Mouse (Mus musculus) forebrain, embryonic 10.5 days (tissue): ENCODE measurements around the gene Churc1. TPM values are rescaled to one million over a fixed set of nuclear protein-coding genes. Genes with fewer than 3 reads are reported as not detected.

Experiments used
- DNase-seq: peaks from one replicate; pipeline ENCODE4 v3.0.0-alpha.2; 2017; ENCODE audit warnings: low spot score; ENCODE audit errors: extremely low spot score
- H3K27ac ChIP-seq: fragments of 300-500 bp; sonication (generic); 2 replicates; pipeline ENCODE4 v1.5.1; 2016; ENCODE audit warnings: mild to moderate bottlenecking
- H3K27me3 ChIP-seq: fragments of 300-500 bp; sonication (generic); 2 replicates; pipeline ENCODE4 v1.6.1; 2016; ENCODE audit warnings: mild to moderate bottlenecking; ENCODE audit not compliant: poor library complexity, severe bottlenecking
- H3K36me3 ChIP-seq: fragments of 300-500 bp; sonication (generic); replicated peaks from 2 replicates; pipeline ENCODE4 v1.6.1; 2016; ENCODE audit warnings: mild to moderate bottlenecking, moderate library complexity
- H3K4me1 ChIP-seq: fragments of 300-500 bp; sonication (generic); 2 replicates; pipeline ENCODE4 v1.6.1; 2016
- H3K4me3 ChIP-seq: fragments of 300-500 bp; sonication (generic); 2 replicates; pipeline ENCODE4 v1.5.1; 2016; ENCODE audit warnings: mild to moderate bottlenecking, moderate library complexity
- H3K9me3 ChIP-seq: fragments of 300-500 bp; sonication (generic); 2 replicates; pipeline ENCODE4 v1.6.1; 2016; ENCODE audit warnings: mild to moderate bottlenecking, moderate library complexity
- WGBS: fragments of 180-500 bp; shearing (Covaris S2); methylation state at CpG from one replicate; pipeline ENCODE4 v1.1.7; 2016; 5-methylcytosine and 5-hydroxymethylcytosine counted together
- polyA plus RNA-seq: library from polyadenylated mRNA; unstranded; fragments of >200 nt; fragmentation: Nextera tagmentation; extraction: Ambion mirVana; gene quantifications from 2 replicates; pipeline ENCODE4 v1.2.1, GENCODE M21; 2016

Churc1 gene
- 115 and 125 TPM in 2 replicates for polyA plus RNA-seq

DNA sequence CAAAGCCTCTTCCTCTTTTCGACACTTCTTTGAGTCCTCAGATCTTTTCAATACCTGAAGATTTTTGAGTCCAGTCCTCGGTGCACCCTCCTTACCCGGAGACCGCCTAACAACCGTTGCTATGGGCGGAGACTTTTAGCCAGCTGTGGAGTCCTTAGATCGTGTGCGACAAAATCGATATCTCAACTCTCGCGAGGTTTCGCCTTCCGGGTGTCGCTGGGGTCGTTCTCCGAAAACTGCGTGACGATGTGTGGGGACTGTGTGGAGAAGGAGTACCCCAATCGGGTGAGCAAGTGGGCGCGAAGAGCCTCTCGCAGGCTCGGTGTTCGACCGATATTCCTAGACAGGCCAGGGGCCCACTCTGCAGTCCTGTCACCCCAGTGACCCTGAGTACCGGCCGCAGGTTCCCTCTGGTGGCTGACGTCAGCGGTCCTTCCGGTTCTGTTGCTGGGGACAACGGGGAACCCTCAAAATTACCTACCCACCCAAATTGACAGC lies at the start of gene Churc1, which contains the start of gene Fntb:
Churc1 (plus strand) TSS at position 185 of the 498 bp plus-strand sequence.
Fntb (plus strand) TSS at position 236 of the 498 bp plus-strand sequence.
- DNase-seq, result peak; percentile 95
- Histone ChIP-seq H3K36me3 (no peaks in the 10 kb centered on the region), H3K27me3 (no peaks in the 10 kb centered on the region), H3K4me1 (peaks cover 18% of the 10 kb centered on the region), H3K27ac (peak within 1 kb of the TSS; percentile 94), H3K4me3 (peak within 1 kb of the TSS; percentile 80), H3K9me3 (no peaks in the 10 kb centered on the region)
- under 1% methylated on average over 31 of the region's 31 CpGs for WGBS

DNA sequence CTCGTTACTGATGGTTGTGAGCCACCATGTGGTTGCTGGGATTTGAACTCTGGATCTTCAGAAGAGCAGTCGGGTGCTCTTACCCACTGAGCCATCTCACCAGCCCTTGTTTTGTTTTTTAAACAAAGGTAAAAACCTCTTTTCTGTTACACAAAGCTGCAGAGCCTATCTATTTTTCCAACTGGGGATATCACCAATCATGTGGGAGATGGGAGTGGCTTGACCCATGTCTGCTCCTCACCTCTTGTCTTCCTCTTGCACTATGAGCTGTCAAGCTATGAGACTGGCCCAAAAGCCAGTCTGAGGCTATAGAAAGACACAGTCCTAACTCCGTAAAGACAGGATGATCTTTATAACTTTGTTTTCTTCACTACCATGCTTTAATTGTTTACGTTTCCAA lies 47.0 kb upstream of the Churc1 start:
- H3K4me3 ChIP-seq, result no peak overlapping the region
- H3K27me3 ChIP-seq, result peaks cover 10% of the 10 kb centered on the region
- H3K27ac ChIP-seq, result no peak overlapping the region
- H3K36me3 ChIP-seq, result no peaks in the 10 kb centered on the region
- H3K9me3 ChIP-seq, result no peaks in the 10 kb centered on the region
- no peaks in the 10 kb centered on the region for H3K4me1 ChIP-seq
- 80% methylated on average over 4 of the region's 4 CpGs for WGBS
- no peak for DNase-seq

DNA sequence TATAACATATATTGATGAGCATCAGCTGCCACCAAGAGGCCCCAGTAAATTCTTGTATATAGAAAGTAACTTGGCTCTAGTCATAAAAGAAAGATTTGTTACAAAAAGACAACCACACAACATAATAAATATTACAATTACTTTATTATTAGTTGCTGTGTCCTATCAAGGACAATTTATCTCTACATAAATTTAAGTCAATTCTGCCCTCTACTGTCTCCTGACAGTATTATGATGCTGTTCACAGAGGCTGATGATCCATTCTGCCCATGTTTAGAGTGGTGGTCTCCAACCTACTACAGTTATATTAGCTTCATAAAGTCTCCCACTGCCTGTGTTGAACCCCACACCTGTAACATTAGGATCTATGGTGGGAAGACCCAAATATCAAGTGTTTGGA lies 44.8 kb upstream of the Churc1 start:
- no peak overlapping the region for H3K27ac ChIP-seq
- peaks cover 7% of the 10 kb centered on the region; the same call in 1 of the 2 replicates for H3K9me3 ChIP-seq
- H3K27me3 ChIP-seq, result no peaks in the 10 kb centered on the region
- H3K4me3 ChIP-seq, result no peak overlapping the region
- H3K4me1 ChIP-seq, result no peaks in the 10 kb centered on the region
- DNase-seq, result no peak
- H3K36me3 ChIP-seq, result no peaks in the 10 kb centered on the region

DNA sequence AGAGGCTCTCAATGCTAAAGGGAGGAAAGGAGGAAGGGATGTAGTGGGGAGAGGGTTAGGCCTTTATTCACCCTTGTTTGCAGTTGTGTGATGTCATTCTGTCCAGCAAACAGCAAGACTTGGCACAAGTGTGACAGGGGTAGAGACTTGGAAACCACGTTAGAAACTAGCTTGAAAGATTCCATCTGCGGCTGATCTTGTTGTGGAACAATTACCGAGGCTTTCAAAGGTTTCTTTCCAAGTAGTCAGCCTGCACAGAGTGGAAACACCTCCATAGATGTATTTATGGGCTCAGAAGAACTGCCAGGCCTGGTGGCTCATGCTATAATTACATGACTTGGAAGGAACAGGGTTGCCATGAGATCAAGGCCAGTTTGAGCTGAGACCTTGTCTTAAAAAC lies 43.3 kb upstream of the Churc1 start:
- H3K4me3 ChIP-seq, result no peak overlapping the region
- H3K27ac ChIP-seq, result no peak overlapping the region
- no peaks in the 10 kb centered on the region for H3K36me3 ChIP-seq
- no peaks in the 10 kb centered on the region for H3K4me1 ChIP-seq
- no peak for DNase-seq
- peaks cover 7% of the 10 kb centered on the region; the same call in 1 of the 2 replicates for H3K9me3 ChIP-seq
- 92% methylated on average over 3 of the region's 3 CpGs for WGBS
- H3K27me3 ChIP-seq, result no peaks in the 10 kb centered on the region

DNA sequence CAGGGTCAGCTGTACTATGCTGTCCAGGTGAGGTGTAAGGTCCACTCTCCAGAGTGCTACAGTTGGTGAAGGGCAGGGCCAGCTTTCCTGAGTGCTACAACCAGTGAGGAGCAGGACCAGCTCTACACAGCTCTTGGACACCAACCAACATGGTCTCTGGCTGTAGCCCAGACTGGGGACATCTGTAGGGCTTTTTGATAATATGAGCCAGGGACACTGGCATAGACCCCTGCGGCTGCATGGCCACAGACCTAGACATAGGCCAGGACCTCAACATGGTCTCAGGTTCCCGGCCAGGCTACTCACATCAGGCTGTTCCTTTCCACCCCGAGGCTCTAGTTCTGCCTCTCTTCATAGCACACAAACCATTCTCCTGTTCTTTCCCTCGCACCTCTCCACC lies 37.4 kb upstream of the Churc1 start:
- H3K27me3 ChIP-seq, result no peaks in the 10 kb centered on the region
- 88% methylated on average over 4 of the region's 4 CpGs for WGBS
- H3K4me1 ChIP-seq, result no peaks in the 10 kb centered on the region
- peaks cover 9% of the 10 kb centered on the region; the same call in 1 of the 2 replicates for H3K9me3 ChIP-seq
- H3K36me3 ChIP-seq, result no peaks in the 10 kb centered on the region
- no peak for DNase-seq
- no peak overlapping the region for H3K27ac ChIP-seq
- H3K4me3 ChIP-seq, result no peak overlapping the region

DNA sequence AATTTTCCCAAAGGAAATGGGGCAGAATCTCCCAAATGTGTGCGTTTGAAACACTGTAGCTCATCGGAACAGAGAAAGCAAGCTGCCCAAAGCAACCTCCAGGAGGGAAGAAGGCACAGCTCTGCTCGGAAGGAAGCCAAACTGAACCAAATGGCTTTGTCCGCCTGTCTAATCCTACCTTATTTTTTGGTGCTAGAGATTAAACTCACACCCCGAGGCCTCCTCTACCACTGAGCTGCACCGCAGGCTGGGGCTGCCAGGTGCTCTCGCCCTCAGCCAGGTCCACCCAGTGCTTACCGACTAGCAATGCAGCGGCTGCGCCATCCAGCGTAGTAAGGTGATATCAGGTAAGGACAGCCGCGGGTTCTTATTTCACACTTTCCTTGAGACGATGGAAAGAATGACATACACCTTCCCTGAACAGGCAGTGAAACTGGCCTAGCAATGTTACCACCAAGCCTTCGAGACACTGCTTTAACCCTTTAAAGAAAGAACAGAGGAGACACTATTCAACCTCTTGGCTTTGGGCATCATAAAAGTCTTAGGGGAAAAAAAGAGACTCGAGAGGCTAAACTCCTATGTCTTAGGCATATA lies 14.4 kb upstream of the Churc1 start:
- no peak for DNase-seq

DNA sequence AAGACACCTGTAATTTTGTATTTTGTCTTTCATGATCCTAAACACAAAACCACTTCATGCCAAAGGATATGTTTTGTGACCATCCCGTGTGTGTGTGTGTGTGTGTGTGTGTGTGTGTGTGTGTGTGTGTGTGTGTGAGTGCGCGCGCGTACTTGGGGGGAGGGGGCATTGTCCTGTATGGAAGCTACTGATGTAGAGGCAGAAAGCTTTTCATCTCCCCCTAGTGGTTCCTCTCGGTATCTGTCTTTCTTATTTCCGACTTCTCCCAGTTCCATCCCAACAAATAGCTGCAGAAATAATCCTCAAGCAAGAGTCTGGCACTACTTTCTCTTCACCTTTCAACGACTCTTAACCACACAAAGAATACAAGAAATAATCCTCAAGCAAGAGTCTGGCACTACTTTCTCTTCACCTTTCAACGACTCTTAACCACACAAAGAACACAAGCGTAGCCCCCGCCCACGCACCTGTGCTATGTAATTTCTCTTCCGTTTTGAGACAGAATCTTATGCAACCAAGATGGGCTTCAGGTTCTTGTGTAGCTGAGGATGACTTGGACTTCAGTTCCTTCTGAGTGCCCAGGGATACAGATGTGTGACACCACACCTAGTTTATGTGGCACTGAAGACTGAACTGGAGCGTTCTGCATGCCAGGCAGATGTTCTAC lies 12.6 kb upstream of the Churc1 start:
- 48% methylated on average over 14 of the region's 14 CpGs for WGBS
- DNase-seq, result peak; percentile 49
- no peak overlapping the region for H3K4me3 ChIP-seq
- no peaks in the 10 kb centered on the region for H3K4me1 ChIP-seq
- H3K36me3 ChIP-seq, result no peaks in the 10 kb centered on the region
- no peaks in the 10 kb centered on the region for H3K9me3 ChIP-seq
- no peaks in the 10 kb centered on the region for H3K27me3 ChIP-seq
- H3K27ac ChIP-seq, result no peak overlapping the region

More for the DNA sequence above, 14.4 kb upstream of the Churc1 start:
- WGBS, result 79% methylated on average over 16 of the region's 16 CpGs
- Histone ChIP-seq H3K36me3 (no peaks in the 10 kb centered on the region), H3K27ac (no peak overlapping the region), H3K9me3 (no peaks in the 10 kb centered on the region), H3K4me1 (no peaks in the 10 kb centered on the region), H3K4me3 (no peak overlapping the region), H3K27me3 (no peaks in the 10 kb centered on the region)

DNA sequence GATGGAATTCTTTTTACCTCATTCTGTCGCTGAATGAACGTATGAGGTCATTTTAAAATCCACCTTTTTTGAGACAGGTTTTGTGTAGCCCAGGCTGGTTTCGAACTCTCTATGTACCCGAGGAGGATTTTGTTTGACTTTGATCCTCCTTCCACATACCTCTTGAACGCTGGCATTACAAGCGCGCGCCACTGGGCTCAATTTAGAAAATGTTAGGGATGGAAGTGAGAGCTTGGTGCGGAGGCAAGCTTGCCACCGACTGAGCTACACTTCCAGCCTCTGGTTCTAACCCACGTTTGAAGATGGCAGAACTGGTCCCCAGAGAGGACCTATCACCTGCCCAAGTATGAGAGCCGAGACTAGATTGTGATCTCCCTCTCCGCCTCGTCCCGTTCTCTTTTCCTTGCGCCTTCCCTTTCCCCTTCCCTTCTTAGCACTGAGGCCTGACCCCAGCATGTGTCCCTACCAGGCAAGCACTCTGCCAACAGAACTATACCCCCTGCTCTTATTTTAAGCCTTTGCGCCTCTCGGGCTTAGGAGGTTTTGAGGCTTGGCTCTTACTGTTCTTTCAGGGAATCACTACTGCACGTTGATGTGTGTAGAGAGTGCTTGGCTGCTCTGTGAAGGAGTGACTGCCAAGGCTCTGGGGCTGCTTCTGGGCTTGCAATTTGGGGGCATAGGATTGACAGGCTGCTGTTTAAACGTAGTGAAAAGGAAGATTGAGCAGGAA lies 728 bp downstream of the Churc1 start:
- H3K4me1 ChIP-seq, result peaks cover 18% of the 10 kb centered on the region
- H3K36me3 ChIP-seq, result no peaks in the 10 kb centered on the region
- peak overlapping the region; percentile 80 for H3K4me3 ChIP-seq
- DNase-seq, result no peak
- H3K27me3 ChIP-seq, result no peaks in the 10 kb centered on the region
- 36% methylated on average over 20 of the region's 20 CpGs for WGBS
- H3K9me3 ChIP-seq, result no peaks in the 10 kb centered on the region
- peak overlapping the region; percentile 94 for H3K27ac ChIP-seq

DNA sequence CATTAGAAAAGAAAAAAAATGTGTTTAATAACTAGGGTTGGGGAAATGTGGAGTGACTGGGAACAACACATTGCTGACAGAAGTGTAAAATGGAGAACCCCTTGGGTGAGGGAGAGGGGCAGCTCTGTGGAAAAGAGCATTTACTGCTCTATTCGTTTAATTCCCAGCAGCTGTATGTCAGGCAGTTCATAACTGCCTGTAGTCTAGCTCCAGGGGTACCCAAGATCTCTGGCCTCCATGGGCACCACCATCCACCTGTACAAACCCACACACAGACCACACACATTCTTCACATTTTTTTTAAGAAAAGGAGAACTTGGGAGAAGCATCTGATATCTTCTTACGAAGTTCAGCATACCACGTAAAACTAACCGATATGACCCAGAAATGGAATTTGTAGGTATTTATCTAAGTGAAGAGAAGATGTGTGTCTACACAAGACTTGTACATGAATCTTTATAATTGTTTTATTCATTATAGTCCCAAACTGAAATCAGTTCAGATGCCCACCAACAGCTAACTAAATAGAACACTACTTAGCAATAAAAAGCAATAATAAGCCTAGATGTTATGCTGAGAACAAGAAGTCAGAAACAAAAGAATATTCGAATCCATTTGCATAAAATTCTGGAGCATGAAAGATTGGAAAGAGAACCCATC lies 5.6 kb downstream of the Churc1 start:
- Histone ChIP-seq H3K9me3 (no peaks in the 10 kb centered on the region), H3K4me1 (peaks cover 11% of the 10 kb centered on the region), H3K36me3 (no peaks in the 10 kb centered on the region), H3K27ac (no peak overlapping the region), H3K27me3 (no peaks in the 10 kb centered on the region), H3K4me3 (no peak overlapping the region)
- 90% methylated on average over 5 of the region's 5 CpGs for WGBS
- no peak for DNase-seq

DNA sequence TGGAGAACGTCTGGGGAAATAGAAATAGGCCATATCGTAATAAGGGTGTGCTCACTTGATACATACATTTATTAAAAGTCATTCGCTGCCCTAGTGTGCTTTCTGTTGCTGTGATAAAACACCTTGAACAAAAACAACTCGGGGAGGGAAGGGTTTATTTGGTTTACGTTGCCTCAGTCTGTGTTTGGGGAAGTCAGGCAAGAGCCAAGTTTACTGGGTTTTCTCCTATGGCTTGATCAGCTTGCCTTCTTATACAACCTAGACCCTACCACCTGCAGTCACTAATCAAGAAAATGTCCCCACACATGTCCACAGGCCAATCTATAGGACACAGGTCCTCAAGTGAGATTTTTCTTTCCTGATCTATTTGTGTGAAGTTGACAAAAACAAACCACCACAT lies 6.2 kb downstream of the Churc1 start:
- Histone ChIP-seq H3K36me3 (no peaks in the 10 kb centered on the region), H3K4me1 (peaks cover 5% of the 10 kb centered on the region), H3K9me3 (no peaks in the 10 kb centered on the region), H3K4me3 (no peak overlapping the region), H3K27me3 (no peaks in the 10 kb centered on the region), H3K27ac (no peak overlapping the region)
- 89% methylated on average over 5 of the region's 5 CpGs for WGBS
- DNase-seq, result no peak

DNA sequence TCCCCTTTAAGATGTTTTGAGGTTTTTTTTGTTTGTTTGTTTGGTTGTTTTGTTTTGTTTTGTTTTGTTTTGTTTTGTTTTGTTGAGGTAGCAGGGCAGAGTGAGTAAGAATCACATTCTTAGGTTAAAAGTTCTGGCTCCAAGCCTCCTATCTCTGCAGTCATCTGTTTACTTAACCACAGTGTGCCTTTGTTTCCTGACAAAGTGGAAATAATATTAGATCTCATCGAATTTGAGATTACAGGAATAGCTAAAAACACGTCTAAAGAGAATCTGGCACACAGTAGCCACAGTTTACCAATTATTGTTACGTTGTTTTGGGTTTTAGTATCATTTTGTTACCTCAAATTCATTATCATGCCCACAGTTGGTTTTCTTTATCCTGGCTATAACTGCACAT lies 9.3 kb downstream of the Churc1 start:
- WGBS, result 85% methylated on average over 3 of the region's 3 CpGs

DNA sequence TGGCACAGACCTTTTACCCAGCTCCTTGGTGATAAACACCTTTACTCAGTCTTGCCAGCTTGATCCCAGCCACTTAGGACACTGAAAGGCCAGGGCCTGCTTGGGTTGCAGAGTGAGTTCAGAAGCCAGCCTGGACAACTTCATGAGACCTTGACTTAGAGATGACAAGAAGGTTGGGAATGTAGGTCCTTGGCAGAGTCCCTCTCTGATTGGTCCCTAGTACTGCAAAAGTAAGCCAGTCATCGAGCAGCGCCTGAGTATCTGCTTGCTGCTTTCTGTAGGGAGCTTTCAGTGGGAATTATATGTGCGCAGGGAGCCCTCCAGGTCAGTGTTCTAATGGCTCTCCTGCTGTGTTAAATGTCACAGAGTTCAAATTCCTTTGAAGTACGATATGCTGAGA lies 9.8 kb downstream of the Churc1 start:
- Histone ChIP-seq H3K4me1 (peaks cover 3% of the 10 kb centered on the region; the same call in 1 of the 2 replicates), H3K27ac (no peak overlapping the region)
- no peak for DNase-seq

More for the DNA sequence above, 9.3 kb downstream of the Churc1 start:
- no peak for DNase-seq
- peaks cover 5% of the 10 kb centered on the region for H3K36me3 ChIP-seq
- no peaks in the 10 kb centered on the region for H3K9me3 ChIP-seq
- H3K4me3 ChIP-seq, result no peak overlapping the region
- H3K27ac ChIP-seq, result no peak overlapping the region
- no peaks in the 10 kb centered on the region for H3K27me3 ChIP-seq
- H3K4me1 ChIP-seq, result peaks cover 3% of the 10 kb centered on the region; the same call in 1 of the 2 replicates

More for the DNA sequence above, 9.8 kb downstream of the Churc1 start:
- Histone ChIP-seq H3K36me3 (peaks cover 5% of the 10 kb centered on the region), H3K4me3 (no peak overlapping the region), H3K9me3 (no peaks in the 10 kb centered on the region), H3K27me3 (no peaks in the 10 kb centered on the region)
- WGBS, result 71% methylated on average over 4 of the region's 4 CpGs
